In the genomic region with DNA sequence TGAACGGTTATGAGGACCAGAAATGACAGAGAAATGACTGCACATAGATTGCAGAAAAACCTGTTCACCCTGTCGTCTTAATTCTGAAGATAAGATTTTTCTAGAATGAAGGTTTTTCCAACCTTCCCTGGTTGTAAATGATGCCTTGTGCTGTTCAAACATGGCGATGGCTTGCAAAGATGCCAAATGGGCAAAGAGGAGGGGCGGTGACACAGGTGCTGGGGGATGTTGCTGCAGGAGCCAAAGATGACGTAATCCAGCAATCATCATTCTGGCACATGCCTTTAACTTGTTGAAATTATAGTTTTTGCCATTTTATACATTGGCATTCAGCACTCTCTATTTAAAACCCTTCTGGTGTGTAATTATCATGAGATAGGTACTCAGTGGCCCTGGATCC, we compare ENCODE assay signal across 21 mouse cellular contexts.
A peak's percentile ranks its signal among the peaks of the same experiment; 100 is the strongest.
DNase-seq lines count a peak whose midpoint lies in the region; ATAC-seq and TF ChIP-seq lines count a peak whose summit lies in the region.
"Had no signal": no experiment of that assay in that cellular context is flagged by ENCODE, and none has a peak within 500 bp of the region (broad histone marks: within the 10 kb centered on the region; RNA-seq: fewer than 3 reads in every experiment).

No protein-coding gene starts in this region.

- no peak for TF ChIP-seq CTCF in hindbrain, postnatal 0 days (IDR thresholded peaks at IDR 0.05; ENCODE audit: low read depth)
- no peak for TF ChIP-seq CTCF in brain, embryonic 14.5 days (IDR thresholded peaks at IDR 0.05; ENCODE audit: borderline replicate concordance, extremely low read depth, insufficient read depth, insufficient read length)

- no peak overlapping the region for H3K9ac ChIP-seq in forebrain, embryonic 14.5 days (ENCODE audit: low read length)
- H3K9ac ChIP-seq in forebrain, embryonic 15.5 days (replicated peaks) = no peak overlapping the region
- H3K9ac ChIP-seq in hindbrain, postnatal 0 days (replicated peaks; ENCODE audit: low read length) = no peak overlapping the region
- H3K9ac ChIP-seq in hindbrain, embryonic 13.5 days = no peak overlapping the region
- H3K9ac ChIP-seq: heart, embryonic 13.5 days; hindbrain, embryonic 15.5 days; intestine, embryonic 15.5 days had no signal

- H3K4me1 ChIP-seq in forebrain, embryonic 14.5 days (ENCODE audit: control insufficient read depth, insufficient read depth, low read length) = no peaks in the 10 kb centered on the region
- H3K4me1 ChIP-seq in forebrain, embryonic 15.5 days = peaks cover 7% of the 10 kb centered on the region; the same call in 1 of the 2 replicates
- no peaks in the 10 kb centered on the region for H3K4me1 ChIP-seq in hindbrain, postnatal 0 days (ENCODE audit: insufficient read depth, low read length)
- peaks cover 12% of the 10 kb centered on the region; the same call in 1 of the 2 replicates for H3K4me1 ChIP-seq in hindbrain, embryonic 13.5 days (replicated peaks)
- H3K4me1 ChIP-seq: heart, embryonic 10.5 days; heart, embryonic 13.5 days; intestine, embryonic 15.5 days had no signal

- no peak for ATAC-seq in forebrain, embryonic 14.5 days
- no peak for ATAC-seq in forebrain, embryonic 15.5 days (replicated peaks)
- ATAC-seq in hindbrain, postnatal 0 days = no peak
- no peak for ATAC-seq in hindbrain, embryonic 13.5 days (ENCODE audit: low FRiP score)
- ATAC-seq: CD4-positive, CD25-positive, alpha-beta regulatory T cell, adult 4 months; intestine, embryonic 15.5 days had no signal

- no peak overlapping the region for H3K27ac ChIP-seq in forebrain, embryonic 14.5 days (ENCODE audit: low read depth, low read length)
- no peak overlapping the region for H3K27ac ChIP-seq in forebrain, embryonic 15.5 days (replicated peaks)
- H3K27ac ChIP-seq in hindbrain, postnatal 0 days = no peak overlapping the region
- H3K27ac ChIP-seq in hindbrain, embryonic 13.5 days = no peak overlapping the region
- H3K27ac ChIP-seq: heart, adult 2 months; heart, embryonic 10.5 days; heart, embryonic 13.5 days; hindbrain, embryonic 15.5 days; intestine, embryonic 15.5 days had no signal

- H3K36me3 ChIP-seq in forebrain, embryonic 14.5 days (ENCODE audit: control insufficient read depth, insufficient read depth, low read length) = no peaks in the 10 kb centered on the region
- H3K36me3 ChIP-seq in forebrain, embryonic 15.5 days = no peaks in the 10 kb centered on the region
- no peaks in the 10 kb centered on the region for H3K36me3 ChIP-seq in hindbrain, postnatal 0 days (ENCODE audit: insufficient read depth, low read length)
- no peaks in the 10 kb centered on the region for H3K36me3 ChIP-seq in hindbrain, embryonic 13.5 days
- H3K36me3 ChIP-seq: heart, embryonic 10.5 days; heart, embryonic 13.5 days; hindbrain, embryonic 15.5 days; intestine, embryonic 15.5 days had no signal

- H3K9me3 ChIP-seq in forebrain, embryonic 14.5 days (replicated peaks; ENCODE audit: control insufficient read depth, low read length) = no peaks in the 10 kb centered on the region
- no peaks in the 10 kb centered on the region for H3K9me3 ChIP-seq in forebrain, embryonic 15.5 days
- H3K9me3 ChIP-seq in hindbrain, postnatal 0 days (ENCODE audit: low read length) = no peaks in the 10 kb centered on the region
- H3K9me3 ChIP-seq in hindbrain, embryonic 13.5 days = no peaks in the 10 kb centered on the region
- H3K9me3 ChIP-seq: heart, embryonic 10.5 days; heart, embryonic 13.5 days; hindbrain, embryonic 15.5 days; intestine, embryonic 15.5 days had no signal

- peak; percentile 52 for DNase-seq in forebrain, embryonic 14.5 days (ENCODE audit: low spot score)
- peak; percentile 60 for DNase-seq in hindbrain, postnatal 0 days (ENCODE audit: low spot score)
- peak; percentile 69 for DNase-seq in brain, embryonic 14.5 days (ENCODE audit: low read depth)
- DNase-seq in lung, postnatal 36 days = no peak
- DNase-seq: adrenal gland, adult 2 months; adrenal gland, postnatal 14 days; cerebellum, adult 18-20 months; cerebellum, adult 9-10 months; gastrocnemius, postnatal 10 days; gastrocnemius, postnatal 36 days; heart, adult 2 months; heart, postnatal 14 days; heart, postnatal 4 days; kidney, adult 11 months had no signal

- 63% methylated on average over 5 of the region's 5 CpGs for WGBS in forebrain, embryonic 14.5 days
- 51% methylated on average over 5 of the region's 5 CpGs for WGBS in forebrain, embryonic 15.5 days
- 63% methylated on average over 5 of the region's 5 CpGs for WGBS in hindbrain, postnatal 0 days
- 77% methylated on average over 5 of the region's 5 CpGs for WGBS in hindbrain, embryonic 13.5 days

- no peak overlapping the region for H3K4me2 ChIP-seq in forebrain, embryonic 14.5 days (ENCODE audit: low read length)
- H3K4me2 ChIP-seq in forebrain, embryonic 15.5 days (replicated peaks) = no peak overlapping the region
- H3K4me2 ChIP-seq in hindbrain, postnatal 0 days (ENCODE audit: low read depth, low read length) = no peak overlapping the region
- H3K4me2 ChIP-seq in hindbrain, embryonic 13.5 days = no peak overlapping the region
- H3K4me2 ChIP-seq: heart, embryonic 13.5 days; hindbrain, embryonic 15.5 days; intestine, embryonic 15.5 days had no signal

- H3K27me3 ChIP-seq in forebrain, embryonic 14.5 days (replicated peaks; ENCODE audit: control insufficient read depth, insufficient read depth, low read length) = no peaks in the 10 kb centered on the region
- no peaks in the 10 kb centered on the region for H3K27me3 ChIP-seq in forebrain, embryonic 15.5 days
- no peaks in the 10 kb centered on the region for H3K27me3 ChIP-seq in hindbrain, postnatal 0 days (ENCODE audit: insufficient read depth, low read length)
- H3K27me3 ChIP-seq in hindbrain, embryonic 13.5 days = no peaks in the 10 kb centered on the region
- H3K27me3 ChIP-seq: heart, embryonic 13.5 days; hindbrain, embryonic 15.5 days; intestine, embryonic 15.5 days had no signal

- no peak for TF ChIP-seq POLR2A in brain, embryonic 14.5 days (IDR thresholded peaks at IDR 0.05; ENCODE audit: borderline replicate concordance, extremely low read depth, insufficient read depth, insufficient read length, poor library complexity, severe bottlenecking)

- no peak overlapping the region for H3K4me3 ChIP-seq in forebrain, embryonic 14.5 days (ENCODE audit: low read depth, low read length)
- no peak overlapping the region for H3K4me3 ChIP-seq in forebrain, embryonic 15.5 days
- H3K4me3 ChIP-seq in hindbrain, postnatal 0 days (ENCODE audit: low read length) = no peak overlapping the region
- no peak overlapping the region for H3K4me3 ChIP-seq in hindbrain, embryonic 13.5 days
- H3K4me3 ChIP-seq: heart, adult 2 months; heart, embryonic 10.5 days; heart, embryonic 13.5 days; hindbrain, embryonic 15.5 days; intestine, embryonic 15.5 days had no signal
